Mouse (Mus musculus) v-Abl transformed pro-B cells (cell line): ENCODE results near the gene Irgc1.
"Not testable (repeated sequence)": the region's sequence is repeated elsewhere in the genome, so short reads cannot be mapped to it uniquely, and the experiment has no call there.

Experiments used
- in situ Hi-C, 2 experiments: fragments of 400-800 bp; cut with MboI; formaldehyde crosslinking; loops; one replicate each; pipeline ENCODE4 v1.15.1; 2025; ENCODE audit not compliant: unreplicated experiment in 2 of 2

Gene Irgc1

DNA sequence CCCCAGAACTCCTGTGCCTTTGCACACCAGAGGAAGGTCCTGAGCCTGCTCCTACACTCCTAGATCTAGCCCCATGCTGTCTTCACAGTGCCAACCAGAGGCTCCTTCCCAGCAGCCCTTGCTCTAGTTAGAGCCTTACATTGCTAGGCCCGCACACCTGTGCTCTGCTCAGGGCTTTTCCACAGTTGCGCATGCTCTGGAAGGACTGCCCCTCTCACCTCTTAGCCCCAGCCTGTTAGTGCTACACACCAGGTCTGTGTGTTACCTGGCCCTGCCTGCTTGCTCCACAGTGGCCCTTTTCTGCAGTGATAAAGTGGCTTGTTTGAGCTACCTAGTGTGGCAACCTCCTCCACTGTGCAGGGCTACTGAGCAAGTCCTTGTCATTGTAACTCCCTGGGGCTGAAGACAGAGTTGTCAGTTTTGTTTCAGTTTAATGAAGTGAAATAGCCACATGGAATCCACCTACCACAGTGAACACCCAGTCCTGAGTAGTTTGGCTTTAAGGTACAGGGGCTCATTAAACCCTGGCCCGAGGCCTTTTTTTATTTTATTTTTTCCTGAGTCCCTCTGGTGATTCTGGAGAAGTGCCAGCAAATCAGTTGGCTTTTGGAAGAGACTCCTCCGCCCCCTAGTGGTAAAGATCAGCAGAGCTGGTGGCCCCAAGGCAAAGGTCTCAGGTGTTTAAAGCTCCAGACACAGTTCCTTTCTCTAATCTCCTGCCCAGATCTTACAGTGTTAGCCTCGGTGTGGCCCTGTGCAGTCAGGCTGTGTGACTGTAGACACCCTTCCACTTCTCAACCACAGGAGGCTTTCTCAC is 45.4 kb downstream of the Irgc1 start:
- in situ Hi-C loops: no loop called here

DNA sequence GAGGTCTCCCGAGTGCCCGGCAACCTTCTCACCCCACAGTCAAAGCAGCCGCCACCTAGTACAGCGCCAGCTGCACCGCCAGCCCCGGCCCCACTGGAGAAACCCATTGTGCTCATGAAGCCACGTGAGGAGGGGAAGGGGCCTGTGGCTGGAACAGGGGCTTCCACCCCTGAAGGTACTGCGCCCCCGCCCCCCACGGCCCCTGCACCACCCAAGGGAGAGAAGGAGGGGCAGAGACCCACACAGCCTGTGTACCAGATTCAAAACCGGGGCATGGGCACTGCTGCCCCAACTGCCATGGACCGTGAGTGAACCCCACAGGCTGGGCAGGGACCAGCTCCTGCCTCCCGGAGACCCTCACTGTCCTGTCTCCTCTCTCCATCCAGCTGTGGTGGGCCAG is 46.4 kb downstream of the Irgc1 start:
- in situ Hi-C loops: no loop called here

DNA sequence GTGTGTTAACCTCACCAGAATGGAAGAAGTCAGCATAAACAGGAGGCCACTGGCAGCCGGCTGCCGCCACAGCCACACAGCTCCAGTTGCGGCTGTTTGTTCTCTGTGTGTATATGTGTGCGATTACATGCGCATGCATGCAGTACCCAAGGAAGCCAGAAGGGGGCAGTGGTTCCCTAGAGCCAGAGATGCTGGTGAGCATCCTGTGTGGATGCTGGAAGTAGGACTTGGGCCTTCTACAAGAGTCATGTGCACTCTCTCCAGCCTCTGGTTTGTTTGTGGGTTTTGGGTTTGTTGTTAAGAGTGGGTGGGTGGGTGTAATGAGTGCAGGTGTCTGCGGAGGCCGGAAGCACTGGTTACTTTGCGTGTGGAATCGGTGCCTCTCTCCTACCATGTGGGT is 49.2 kb downstream of the Irgc1 start:
- in situ Hi-C loops: no loop called here

DNA sequence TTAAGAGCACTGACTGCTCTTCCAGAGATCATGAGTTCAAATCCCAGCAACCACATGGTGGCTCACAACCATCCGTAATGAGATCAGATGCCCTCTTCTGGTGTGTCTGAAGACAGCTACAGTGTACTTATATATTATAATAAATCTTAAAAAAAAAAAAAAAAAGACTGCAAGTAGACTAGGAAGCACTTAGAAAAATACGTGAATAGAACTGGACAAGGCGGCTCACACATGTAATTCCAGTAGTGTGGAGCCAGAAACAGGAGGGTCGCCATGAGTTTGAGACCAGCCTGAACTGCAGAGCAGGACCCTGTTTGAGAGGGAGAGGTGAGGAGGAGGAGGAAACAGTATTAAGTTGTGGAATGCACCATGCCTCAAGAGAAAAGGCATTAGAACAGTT is 51.6 kb downstream of the Irgc1 start:
- in situ Hi-C loops: not testable (repeated sequence)

DNA sequence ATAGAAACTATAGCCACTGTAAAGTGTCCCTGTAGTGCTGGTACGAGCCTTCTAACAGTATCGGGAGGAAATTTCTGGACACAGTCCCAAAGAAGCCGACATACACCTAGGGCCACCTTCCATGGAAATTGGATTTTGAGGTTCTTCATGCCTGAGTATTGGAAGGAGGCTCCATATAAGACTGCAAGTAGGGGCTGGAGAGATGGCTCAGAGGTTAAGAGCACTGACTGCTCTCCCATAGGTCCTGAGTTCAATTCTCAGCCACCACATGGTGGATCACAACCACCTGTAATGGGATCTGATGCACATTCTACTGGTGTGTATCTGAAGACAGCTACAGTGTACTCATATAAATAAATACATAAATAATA is 52.0 kb downstream of the Irgc1 start:
- in situ Hi-C loops: no loop called here

DNA sequence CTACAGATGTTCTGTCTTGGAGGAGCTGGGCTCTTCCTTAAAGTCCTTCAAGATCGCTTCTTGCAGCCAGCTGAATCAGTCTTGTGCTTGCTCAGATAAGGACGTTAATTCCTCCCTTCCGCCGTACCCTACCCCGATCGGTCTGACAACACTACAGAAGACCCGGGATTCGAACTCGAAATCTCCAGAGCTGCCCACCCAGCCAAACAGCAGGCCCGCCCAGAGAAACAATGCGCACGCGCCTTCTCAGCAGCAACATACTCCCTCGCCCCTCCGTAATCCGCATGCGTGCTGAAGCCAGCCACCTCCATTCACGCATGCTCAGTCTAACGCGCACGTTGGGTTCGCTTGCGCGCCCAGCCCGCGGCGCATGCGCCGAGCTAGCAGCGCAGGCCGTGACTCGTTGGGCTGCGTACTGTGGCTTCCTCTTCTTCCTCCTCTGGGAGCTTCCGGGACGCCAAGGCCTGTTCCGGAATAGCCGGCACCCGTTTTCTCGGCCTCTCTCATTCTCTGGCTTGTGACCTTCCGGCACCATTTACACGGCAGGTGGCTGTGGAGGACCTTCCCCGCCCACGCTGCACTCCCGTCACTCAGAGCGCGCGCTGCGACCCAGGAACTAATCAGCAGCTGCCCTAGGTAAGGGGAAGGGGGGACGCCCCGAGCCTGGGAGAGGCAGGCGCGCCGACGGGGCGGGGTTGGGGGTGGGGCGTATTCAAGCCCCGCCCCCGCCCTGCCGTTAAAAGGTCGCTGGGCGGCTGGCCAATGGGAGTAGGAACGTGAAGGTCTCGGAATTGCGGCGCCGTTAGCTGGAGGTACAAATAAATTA is 52.6 kb downstream of the Irgc1 start, which contains the start of gene Smg9:
Gene Smg9, plus strand, starts transcription at position 364 of the 826 bp plus-strand sequence.
- in situ Hi-C loops: loop anchor here in 1 of 2 experiments (10.0 kb wide), 1 partner anchor 85 kb away; the partner anchor contains the start of gene Zfp94

DNA sequence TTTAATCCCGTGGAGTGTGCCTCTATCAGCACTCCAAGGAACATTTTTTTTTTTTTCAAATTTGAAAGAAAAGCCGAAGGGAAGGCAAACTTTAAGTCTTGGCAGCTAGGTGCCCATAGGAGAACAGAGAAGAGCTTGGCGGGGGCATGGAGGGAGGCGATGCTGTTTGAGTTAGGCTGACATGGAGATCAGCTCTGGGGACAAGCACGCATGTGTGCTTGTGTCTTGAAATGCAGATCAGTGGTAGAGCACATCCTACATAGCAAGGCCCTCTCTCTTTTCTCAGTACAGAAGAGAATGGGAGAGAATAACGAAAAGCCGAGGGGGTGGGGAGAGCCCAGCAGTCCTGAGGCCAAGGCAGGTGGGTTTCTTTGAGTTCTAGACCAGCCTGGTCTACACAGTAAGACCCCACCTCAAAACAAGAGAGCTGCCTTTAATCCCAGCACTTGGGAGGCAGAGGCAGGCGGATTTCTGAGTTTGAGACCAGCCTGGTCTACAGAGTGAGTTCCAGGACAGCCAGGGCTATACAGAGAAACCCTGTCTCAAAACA is 53.7 kb downstream of the Irgc1 start:
- in situ Hi-C loops: loop anchor here in 1 of 2 experiments (10.0 kb wide), 1 partner anchor 84 kb away; the partner anchor contains the start of gene Zfp94

DNA sequence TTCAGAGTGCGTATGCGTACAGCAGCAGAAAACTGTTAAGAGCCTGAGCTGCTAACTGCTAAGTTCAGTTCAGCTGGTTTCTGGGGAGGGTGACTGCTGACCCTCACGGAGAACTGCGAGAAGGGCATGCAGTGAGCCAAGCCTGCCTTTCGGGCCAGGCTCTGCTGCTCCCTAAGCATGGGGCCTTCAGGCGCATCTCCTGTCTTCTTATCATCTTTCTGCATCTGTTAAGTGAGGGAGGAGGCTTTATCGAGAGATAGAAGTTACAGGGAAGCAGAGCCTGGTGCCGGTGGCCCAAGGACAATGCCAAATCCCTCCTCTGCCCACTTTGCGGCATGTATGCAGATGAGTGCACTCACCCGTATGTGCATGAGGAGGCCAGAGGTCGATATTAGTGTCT is 55.3 kb downstream of the Irgc1 start:
- in situ Hi-C loops: loop anchor here in 1 of 2 experiments (10.0 kb wide), 1 partner anchor 82 kb away; the partner anchor contains the start of gene Zfp94

DNA sequence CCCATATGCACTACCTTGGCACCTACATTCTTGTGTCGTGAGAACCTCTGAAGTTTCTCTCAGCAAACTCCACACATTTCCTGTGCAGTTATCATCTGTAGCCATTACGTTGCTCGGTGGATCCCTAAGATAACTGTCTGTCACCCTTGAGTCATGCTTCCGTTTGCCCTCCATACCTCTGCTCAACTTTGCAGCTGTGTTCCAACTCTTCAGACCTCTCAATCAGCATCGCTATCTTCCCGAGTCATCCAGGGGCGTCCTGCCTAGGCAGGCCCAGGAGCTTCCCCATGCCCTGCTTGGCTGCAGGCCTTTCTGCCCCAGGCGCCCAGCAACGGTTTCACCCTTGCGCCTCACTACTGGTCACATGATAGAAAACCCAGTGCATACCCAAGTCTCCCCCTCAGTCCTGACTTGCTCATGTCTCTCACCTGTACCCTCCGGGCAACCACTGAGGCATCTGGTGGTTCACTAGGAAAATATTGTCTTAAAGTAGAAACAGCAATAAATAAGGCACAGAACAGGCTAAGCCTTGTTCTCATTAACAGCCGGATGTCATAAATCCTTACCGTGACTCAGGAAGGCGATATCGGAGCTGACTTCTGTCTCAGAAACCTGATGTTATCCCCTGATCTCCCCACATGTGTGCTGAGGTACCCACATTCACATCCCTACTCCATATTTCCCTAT is 57.5 kb downstream of the Irgc1 start:
- in situ Hi-C loops: loop anchor here in 1 of 2 experiments (10.0 kb wide), 1 partner anchor 80 kb away; the partner anchor contains the start of gene Zfp94

DNA sequence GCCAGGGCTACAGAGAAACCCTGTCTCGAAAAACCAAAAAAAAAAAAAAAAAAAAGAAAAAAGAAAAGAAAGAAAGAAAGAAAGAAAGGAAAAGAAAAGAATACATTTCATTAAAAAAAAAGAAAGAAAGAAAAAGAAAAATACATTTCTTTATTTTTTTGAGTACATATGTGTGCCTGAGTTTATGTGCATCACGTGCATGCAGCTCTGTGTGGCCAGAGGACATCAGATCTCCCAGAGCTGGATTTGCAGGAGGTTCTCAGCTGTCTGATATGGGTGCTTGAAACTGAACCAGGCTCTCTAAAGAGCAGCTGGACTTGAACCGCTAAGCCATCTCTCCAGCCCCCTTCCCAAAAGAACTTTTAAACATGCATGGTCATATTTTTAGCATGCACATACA is 58.0 kb downstream of the Irgc1 start:
- in situ Hi-C loops: loop anchor here in 1 of 2 experiments (10.0 kb wide), 1 partner anchor 79 kb away; the partner anchor contains the start of gene Zfp94

DNA sequence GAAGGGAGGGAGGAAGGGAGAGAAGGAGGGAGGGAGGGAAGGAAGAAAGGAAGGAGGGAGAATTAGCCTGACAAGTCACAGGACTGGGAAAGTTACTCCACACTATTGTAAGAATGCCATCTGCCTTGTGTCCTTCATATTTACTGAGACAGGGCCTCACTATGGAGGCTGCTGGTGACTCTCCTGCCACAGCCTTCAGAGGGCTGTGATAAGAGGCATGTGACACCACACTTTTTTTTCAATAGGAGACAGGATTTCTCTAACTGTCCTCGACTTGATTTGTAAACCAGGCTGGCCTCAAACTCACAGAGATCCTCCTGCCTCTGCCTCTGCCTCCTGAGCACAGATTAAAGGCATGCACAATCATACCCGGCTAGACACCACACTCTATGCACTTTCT is 60.4 kb downstream of the Irgc1 start:
- in situ Hi-C loops: loop anchor here in 1 of 2 experiments (10.0 kb wide), 1 partner anchor 77 kb away; the partner anchor contains the start of gene Zfp94

DNA sequence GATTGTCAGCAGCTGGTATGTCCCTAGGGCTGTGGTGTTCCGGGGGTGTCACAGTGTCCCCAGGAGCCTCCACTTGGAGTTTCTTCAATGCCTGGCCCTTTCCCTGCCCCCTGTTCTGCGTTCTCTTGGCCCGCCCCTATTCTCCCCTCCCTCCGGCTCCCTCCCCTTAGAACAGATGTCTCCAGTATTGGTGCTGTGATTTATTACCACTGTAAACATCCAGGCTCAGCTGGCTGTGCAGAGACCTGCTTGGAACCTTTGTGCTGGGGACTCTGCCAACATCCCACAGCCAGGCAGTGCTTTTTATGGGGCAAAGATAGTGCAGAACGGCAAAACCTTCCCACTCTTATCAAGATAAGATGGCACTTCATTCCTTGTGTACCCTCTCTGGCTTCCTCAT is 61.0 kb downstream of the Irgc1 start:
- in situ Hi-C loops: loop anchor here in 1 of 2 experiments (10.0 kb wide), 1 partner anchor 76 kb away; the partner anchor contains the start of gene Zfp94

DNA sequence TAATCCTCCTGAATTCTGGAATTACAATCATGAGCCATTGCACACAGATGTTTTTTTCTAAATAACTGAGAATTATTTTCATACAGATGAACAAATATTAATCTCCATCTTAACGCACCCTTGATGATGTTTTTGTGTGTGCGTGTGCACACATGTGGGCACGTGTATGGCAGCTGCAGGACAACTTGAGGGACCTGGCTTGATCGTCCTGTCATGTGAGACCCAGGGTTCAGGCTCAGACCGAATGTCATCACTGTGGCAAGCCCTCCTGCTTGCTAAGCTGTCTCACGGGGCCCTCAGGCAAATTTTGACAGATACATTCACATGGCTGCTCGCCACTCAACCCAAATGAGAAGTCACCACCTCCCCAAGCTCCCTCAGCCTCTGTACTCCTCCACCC is 61.6 kb downstream of the Irgc1 start:
- in situ Hi-C loops: loop anchor here in 1 of 2 experiments (10.0 kb wide), 1 partner anchor 76 kb away; the partner anchor contains the start of gene Zfp94

DNA sequence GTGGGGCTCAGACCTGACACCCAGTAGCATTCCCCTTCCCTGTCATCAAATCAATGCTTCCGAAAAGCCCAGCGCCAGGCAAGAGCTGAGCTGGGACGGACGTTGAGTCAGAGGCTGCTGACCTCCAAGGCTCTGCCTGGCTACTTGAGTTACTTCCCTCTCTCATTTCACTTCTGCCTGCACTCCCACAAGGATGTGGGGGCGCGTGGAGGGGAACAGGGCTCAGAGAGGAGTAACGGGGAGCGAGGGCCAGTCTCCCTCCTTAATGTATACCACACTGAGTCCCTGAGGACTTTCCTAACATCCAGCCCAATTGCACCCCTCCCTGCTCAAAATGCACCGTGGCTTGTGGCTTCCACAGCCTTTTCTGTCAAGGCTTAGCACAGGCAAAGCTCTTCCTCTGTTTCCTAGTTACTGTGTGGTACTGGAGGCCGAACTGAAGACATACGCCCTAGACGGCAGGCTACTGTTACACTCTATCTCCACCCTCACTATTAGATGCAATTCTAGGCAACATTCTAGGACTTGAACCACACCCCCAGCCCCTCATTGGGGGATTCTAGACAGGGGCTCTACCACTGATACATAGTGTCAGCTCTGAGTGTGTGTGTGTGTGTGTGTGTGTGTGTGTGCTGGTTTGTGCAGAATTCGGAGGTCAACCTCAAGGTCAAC is 62.4 kb downstream of the Irgc1 start:
- in situ Hi-C loops: loop anchor here in 1 of 2 experiments (10.0 kb wide), 1 partner anchor 75 kb away; the partner anchor contains the start of gene Zfp94

DNA sequence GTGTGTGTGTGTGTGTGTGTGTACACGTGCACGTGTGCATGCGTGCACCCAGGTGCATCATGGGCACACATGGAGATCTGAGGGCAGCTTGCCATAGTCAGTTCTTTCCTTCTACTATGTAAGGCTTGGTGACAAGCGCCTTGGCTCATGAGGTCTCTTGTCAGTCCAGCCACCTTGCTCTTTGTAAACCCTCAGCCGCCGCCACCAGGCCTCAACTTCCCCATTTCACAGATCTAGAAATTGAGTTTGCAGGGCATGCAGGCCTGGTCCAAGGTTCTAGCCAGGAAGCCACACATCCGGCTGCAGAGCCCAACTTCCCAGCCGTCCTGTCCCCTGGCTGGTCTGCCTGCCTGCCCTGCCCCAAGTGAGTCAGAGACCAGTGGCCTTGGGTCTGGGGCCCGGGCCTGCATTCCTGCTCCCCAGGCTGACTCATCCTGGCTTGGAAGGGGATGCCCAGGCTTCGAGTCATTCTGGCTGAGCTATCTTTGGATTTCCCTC is 65.0 kb downstream of the Irgc1 start:
- in situ Hi-C loops: no loop called here

DNA sequence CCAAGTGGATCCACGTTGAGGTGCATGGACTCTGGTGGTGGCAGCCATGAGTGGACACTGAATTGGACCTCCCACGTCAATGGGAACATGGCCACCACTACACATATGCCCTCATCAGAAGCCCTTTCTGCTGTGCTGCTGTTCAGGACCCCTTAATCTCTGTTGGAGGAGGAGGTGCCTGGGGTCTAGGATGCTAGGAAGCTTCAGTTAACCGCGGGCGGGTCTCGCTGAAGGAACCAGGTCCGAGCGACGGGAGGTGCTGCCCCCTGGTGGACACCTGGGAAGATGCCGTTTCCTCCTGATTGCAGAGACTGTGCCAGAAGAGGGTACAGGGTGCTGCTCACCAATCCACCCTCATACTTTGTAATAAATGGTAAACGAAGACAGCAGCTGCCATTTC is 67.3 kb downstream of the Irgc1 start:
- in situ Hi-C loops: no loop called here

DNA sequence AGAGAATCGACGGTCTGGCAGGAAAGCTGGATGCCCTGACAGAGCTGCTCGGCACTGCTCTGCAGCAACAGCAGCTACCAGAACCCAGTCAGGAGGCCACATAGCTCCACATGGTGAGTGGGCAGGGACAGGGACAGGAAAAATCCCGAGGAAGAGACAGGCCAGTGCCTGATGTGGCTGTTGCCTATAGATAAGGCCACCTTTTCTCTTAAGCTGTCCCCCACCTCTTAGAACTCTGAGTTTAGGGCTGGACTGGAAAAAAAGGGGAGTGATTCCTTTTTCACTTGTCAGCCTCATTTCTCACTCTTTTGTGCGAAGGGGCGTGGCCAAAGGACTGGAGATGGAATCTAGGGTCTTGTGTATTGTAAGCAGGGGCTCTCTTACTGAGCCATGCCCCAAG is 68.0 kb downstream of the Irgc1 start:
- in situ Hi-C loops: no loop called here

DNA sequence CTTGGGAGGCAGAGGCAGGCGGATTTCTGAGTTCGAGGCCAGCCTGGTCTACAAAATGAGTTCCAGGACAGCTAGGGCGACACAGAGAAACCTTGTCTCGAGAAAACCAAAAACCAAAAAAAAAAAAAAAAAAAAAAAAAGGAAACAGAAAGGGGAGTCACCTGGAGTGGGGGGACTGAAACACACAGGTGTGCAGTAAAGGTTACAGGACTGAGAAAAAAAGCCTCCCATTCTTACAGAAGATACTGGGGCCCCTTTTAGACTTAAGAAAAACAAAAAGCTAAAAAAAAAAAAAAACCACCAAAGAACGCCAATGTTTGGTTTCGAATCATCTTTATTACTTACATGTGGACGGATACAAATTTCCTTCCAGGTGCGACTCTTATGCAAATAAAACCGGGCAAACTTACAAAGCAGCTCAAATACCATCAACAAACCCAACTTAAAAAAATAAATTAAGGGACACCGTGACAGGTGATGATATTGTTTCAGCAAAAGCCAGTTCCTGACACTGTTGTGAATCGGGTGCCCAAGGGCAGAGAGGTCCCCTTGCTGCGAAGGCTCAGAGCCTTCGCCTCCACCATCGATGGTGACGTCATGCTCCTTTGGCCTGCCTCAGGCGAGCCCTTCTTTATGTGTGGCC is 69.2 kb downstream of the Irgc1 start:
- in situ Hi-C loops: no loop called here
